Mouse (Mus musculus) hindlimb bud, embryonic 11.5 days (tissue): ENCODE measurements around the gene Vsig1.

Experiments
- DNase-seq: peaks from one replicate; pipeline ENCODE4 v3.0.0-alpha.2; 2012; ENCODE audit warnings: low read depth, low spot score; ENCODE audit errors: extremely low spot score

Vsig1 gene

DNA sequence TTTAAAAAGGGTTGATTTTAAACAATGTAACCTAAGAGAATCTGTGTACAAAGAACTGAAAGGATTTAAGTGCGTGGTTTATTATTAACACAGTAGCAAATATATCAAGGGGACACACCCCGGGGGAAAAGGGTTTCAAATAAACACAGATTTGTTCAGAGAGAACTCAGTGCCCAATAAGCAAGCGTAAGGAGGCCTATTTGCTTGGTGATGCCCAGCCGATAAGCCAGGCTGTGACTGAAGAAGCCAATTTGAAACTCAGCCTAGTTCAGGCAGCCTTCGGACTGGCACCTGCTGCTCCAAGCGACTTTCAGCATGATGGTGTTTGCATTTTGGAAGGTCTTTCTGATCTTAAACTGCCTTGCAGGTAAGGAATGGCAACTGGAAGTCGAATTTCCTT is at the start of gene Vsig1:
TSS of gene Vsig1 (plus strand) at position 249 of the 400 bp plus-strand sequence.
- DNase-seq: no peak

DNA sequence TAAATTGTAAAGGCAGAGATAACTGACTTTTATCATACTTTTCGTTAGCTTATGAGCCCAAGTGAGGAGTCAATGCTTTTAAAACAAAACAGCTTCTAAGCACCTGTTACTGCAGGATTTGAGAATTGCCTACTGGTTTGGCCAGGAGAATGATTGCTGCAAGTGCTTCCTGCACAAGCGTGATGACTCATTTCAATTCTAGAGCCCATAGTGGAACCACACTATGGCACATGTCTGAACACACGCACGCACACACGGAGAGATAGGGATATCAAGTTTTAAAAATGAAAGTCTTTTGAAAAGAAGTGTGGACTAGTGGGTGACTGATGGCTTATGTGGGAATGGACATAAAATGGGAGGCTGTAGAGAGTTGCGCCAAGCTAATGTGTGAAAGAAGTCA is 44.6 kb upstream of the Vsig1 start:
- no peak for DNase-seq

DNA sequence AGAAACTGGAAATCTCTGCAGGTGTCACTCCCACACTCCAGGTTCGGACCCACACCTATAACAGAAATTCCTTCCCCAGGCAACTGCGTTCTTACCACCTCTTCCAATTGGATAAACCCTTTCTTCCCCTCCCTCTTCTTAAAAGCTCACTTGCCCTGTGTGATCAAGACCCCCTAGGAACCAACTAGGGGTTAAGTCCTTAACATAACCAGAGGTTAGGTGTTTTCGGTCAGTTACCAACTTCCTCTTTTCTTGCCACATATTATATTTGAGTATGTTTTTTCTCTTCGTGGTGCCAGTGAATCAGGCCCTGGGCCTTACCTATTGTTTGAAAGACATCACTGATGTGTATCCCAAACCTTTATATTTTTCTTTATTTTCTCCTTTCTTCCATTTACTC is 44.0 kb upstream of the Vsig1 start:
- no peak for DNase-seq

DNA sequence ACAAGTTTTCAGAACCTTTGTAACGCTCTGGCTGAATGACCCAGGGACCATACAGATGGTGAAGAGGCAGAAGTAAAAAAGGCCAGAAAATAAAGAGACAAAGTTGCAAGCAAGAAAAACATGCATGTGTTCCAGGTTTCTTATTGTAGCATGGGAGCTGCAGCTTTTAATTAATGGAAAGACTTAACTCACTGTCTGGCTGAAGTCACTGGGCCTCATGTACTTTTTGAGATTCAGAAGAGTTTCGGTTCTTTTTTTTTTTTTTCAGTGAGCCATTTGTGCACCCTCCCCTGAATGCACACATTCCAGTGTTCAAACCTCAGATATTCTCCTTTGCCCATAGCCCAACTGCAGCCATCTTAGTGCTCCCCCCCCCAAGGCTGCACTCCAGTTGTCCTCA is 20.2 kb upstream of the Vsig1 start:
- DNase-seq: no peak

DNA sequence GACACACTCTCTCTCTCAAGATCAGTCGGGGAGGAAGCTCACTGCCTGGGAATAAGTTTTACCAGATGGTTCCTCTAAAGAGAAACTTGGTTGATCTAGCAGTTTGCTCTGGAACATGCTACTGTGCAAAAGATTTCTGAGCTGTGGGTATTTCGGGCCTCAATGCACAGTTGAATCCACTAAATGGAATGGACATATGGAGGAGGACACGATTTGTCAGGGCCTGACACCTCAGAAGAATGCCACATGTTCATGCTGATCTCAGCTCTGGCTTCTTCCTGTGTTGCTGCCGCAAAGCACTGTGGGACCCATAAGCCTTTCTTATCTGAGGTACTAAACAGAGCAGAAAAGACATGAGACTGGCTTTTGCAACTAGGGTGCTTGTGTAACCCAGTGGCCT is 15.6 kb upstream of the Vsig1 start:
- DNase-seq: no peak

DNA sequence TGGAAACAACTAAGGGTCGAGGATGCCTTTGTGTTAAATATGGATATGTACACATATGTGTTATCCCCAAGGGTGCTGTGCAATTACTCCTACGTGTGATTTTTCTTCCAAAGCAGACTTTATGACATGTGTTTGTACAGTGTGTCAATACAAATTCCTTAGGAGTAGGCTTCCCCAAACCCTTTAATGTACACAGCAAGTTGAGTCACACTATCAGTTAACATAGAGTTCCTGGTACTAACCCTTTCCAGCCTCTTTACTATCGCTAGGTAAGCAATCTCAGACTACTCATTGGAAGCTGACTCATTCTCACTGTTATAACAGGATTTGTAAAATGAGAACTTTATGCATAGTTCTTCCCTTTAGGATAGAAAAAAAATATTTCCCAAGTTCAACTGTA is 3.9 kb upstream of the Vsig1 start:
- no peak for DNase-seq

DNA sequence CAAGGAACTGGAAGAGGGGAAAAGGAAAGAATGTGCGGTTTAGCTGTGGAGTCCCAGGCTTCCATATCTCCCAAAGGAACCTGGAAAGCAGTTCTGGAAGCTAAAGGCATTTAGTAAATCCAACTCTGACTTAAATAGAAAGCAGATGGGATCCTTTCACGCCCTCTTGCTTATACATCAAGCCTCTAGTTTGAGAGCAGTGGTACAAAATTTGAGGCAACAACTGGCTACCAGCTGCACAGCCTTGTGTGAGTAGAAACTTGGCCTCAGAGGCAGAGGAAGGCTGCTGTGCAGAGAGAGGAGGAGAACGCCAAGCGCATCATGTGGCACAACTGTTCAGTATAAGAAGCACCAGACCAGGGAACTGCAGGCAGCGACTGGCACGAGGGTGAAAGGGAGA is 13.9 kb downstream of the Vsig1 start:
- no peak for DNase-seq

DNA sequence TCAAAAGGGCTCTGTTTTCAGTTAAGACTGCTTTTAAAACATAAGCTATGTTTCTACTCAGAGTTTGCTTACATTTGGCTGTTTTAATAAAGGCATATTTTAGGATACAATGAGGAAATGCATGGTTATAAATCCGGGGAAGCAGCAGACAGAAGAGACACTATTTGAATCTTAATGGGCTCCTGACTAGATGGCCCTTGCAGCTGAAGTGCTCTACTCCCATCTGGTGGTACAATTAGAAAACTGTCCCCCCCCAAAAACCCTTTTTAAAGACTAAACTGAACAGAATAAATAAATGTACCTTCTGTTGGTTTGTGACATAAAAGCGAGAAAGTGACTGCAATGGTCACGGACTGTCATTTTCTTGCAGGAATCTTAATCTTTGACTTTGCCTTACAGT is 24.7 kb downstream of the Vsig1 start:
- DNase-seq: no peak

DNA sequence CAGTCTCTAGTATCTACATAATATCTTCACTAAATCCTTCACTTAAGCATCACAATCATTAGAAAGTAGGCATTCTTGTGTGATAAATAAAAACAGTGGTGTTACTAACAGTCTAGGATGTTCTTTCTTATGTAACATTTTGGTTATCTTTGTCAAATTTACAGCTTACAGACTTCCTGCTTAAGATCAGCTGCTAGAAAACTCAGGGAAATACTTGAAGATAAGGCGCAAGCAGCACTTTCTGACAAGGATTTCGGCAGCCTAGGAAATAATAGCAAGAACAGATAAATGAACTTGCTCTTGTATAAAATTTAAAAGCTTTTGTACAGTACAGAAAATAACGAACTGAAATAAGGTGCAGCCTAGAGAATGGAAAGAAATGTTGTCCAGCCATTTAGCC is 25.9 kb downstream of the Vsig1 start:
- no peak for DNase-seq

DNA sequence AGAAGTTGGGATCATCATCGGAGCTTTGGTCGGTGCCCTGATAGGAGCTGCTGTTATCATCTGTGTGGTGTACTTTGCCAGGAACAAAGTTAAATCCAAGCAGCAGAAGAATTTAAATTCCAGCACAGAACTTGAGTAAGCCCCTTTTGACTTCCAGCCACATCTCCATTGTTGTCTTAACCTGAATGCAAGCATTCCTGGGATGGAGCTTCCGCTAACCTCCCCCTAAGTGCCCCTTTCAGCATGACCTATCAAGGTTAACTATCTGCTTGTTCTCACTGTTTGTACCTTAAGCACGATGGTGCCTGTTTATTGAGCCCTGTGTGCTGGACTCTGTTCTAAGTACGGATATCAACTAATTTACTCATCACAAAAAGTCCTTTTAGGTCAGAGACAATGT is 28.9 kb downstream of the Vsig1 start:
- DNase-seq: no peak

DNA sequence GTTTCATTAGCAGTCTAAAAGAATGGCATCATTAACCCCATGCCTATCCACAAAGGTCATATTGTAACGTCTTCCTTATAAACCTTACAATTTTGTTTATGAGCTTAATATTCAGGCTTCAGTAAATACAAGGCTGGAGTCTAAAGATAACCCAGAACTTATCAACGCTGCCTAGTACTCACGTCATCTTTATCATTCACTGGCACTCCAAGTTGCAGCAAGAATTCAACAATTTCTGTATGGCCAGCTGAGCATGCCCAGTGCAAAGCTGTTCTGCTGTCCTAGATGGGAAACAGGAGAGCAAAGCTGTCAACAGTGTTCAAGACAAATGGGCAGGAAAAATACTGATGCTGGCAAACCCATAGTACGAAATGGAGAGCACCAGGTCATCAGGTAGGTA is 46.2 kb downstream of the Vsig1 start:
- no peak for DNase-seq

DNA sequence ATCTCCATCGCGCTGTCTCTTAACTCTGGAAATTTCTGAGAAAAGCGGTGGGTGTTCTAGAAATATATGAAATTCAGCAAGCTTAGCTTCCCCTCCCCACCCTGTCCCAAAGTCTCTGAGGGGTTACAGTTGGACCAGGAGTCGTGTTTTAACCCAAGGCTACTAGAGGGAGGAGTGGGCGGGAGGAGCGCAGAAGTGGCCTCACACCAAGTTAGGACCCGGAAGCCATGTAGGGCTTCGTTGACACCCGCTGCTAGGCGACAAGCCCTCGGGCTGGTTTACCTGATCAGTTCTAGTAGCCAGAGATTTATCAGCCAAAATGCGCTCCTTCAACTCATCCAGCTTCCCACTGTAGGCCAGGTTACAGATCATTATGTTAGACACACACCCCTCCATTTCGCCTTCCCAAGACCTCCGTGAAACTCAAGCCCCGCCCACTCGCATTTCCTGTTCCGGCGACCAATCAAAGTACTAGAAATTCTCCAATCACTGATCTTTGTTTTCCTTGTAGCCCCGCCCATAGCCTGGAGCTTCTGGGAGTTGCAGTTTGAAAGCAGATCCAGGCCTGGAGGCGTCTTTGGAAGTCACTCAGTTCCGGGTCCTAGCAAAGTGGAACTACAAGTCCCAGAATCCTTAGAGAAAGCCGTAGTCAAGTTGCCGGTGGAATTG is 49.0 kb downstream of the Vsig1 start, which contains the start of the genes Psmd10 and Atg4a:
TSS of gene Psmd10 (minus strand) at position 457 of the 669 bp plus-strand sequence.
TSS of gene Atg4a (plus strand) at position 636 of the 669 bp plus-strand sequence.
- peak; percentile 73 for DNase-seq

DNA sequence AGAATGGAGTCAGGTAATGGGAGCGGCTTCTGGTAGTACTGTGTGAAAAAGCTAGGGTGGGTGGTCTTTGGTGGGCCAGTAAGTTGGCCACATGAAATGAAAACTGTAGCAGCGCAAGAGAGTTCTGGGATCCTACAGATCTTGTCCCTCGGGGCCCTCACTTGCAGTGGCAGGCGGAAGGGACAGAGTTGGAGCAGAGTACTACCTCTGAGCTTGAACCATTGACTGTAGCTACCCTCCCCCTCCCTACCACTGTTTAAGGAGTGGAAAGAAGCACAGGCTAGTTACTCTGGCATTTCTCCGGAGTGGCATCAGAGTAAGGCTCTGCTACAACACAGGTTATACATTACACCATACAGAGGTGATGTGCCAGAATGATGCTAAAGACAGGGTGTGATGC is 49.6 kb downstream of the Vsig1 start:
- DNase-seq: no peak

DNA sequence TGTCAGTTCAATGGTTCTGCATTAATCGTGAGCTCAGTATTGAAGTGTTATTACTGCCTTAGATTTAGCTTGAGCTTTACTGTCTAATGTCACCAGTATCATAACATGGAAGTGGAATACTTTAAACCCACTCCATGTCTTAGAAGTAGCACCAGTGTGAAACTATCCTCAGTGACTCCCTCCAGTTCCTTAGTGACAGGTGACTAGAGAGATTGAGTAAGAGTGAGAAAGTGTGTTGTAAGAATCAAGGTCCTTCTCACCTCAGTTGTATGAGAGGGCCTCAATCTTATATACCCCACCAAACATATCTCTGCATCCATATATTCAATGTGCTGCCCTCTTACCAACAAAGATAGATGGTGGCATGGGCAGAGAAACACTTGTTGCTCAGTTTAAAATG is 71.5 kb downstream of the Vsig1 start:
- DNase-seq: no peak

DNA sequence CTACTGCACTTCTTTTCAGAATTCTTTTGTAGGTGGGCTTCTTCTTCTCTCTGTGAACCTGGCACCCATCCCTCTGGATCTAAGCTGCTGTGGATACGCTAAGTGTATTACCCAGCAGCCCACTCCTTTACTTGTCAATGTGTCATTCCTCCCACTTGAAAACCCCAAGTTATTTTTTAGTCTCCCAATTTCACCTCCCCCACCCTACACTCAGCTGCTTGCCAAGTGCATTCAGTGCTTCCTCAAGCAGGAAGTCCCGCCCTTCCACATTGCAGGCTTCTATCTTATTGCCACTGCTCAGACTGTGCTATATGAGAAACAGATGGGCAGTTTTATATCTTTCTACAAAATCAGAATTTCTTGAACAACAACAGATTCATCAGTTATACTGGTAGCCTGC is 72.1 kb downstream of the Vsig1 start:
- DNase-seq: no peak

DNA sequence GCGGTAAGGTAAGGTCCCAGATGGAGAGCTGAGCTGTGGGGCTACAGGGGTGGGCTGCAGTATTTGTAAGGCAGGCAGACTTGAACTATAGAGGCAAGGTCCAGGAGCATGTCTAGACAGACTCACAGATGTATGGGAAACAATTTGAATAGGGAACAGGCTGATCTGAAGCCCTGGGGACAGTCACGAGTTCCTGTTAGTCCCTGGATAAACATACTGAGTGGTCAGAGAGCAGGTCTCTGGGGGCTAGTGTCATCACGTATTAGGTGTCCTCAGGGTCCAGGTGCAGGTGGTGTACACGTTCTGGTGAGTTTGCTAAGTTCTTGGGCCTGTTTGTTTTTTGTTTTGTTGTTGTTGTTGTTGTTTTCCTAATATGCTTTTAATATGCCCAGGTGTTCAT is 72.8 kb downstream of the Vsig1 start:
- no peak for DNase-seq

DNA sequence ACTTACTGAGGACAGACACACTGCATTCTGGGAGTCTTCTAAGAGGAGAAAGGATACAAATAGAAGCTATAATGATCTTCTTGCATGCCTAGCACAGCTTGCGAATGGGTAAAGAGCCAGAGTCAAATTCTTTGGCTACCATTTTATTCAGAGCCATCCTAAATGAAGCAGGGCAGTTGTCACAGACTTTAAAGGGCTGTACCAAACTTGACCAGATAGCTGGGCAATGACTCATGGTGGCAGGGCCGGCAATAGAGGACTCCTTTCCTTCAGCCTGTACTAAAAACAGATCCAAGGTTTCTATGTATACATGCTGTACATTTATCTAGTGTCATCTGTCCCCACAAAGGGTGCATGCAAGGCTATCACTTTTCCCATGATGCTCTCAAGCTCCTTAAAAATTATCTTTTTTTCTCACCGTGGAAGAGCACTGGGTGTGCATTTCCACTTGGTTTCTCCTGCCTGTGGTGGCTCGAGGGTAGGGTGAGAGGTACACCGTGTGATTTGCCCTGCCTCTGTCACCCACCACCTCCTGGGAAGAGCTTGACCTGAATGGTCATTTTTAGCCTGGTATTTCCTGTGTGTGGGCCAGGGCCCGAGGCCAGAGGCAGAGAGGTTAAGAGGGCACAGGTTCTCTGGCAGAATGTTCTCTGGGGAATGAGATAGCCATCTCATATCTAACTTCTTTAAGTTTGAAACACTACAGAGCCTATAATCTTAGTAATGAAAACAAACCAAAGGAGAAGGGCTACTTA is 76.0 kb downstream of the Vsig1 start:
- DNase-seq: no peak

DNA sequence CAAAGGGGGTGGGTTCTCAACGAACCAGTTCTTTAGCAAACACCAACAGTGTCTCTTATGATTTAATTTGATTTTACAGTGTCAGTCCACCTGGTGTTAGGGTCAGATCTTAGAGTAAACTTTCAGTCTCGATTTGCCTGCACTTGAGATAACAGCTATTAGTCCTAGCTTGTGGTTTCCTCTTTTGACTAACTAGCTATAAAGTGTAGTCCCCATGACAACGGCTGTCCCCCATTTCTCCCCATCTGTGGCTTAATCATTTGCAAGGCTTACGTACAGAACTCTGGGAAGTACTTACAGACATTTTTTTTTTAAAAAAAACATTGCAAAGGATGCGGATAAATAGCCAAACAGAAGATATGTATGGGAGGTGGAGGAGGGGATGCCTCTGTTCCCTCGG is 77.4 kb downstream of the Vsig1 start:
- no peak for DNase-seq

DNA sequence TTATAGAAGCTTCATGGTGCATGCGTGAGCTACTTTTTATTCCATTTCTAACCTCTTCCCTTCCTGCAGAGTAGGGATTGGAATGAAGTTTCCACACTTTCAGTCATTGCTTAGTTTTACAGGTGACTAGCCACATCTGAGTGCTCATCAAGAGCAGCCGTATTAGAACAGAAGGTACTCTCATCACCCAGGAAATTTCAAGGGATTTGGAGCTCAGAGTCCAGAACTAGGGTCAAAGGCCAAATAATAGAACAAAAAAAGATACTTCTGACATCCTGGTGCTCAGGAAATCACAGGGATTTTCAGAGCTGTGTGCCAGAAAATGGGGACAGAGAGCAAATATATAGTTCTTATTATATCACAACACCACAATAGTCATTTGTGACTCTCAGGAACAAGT is 77.8 kb downstream of the Vsig1 start:
- no peak for DNase-seq
